Mouse (Mus musculus) kidney, postnatal 10 days (tissue): ENCODE data around the gene Unc50.

Source experiments
- DNase-seq: peaks from one replicate; pipeline ENCODE4 v3.0.0; 2021; ENCODE audit warnings: mixed read lengths

The Unc50 gene

DNA sequence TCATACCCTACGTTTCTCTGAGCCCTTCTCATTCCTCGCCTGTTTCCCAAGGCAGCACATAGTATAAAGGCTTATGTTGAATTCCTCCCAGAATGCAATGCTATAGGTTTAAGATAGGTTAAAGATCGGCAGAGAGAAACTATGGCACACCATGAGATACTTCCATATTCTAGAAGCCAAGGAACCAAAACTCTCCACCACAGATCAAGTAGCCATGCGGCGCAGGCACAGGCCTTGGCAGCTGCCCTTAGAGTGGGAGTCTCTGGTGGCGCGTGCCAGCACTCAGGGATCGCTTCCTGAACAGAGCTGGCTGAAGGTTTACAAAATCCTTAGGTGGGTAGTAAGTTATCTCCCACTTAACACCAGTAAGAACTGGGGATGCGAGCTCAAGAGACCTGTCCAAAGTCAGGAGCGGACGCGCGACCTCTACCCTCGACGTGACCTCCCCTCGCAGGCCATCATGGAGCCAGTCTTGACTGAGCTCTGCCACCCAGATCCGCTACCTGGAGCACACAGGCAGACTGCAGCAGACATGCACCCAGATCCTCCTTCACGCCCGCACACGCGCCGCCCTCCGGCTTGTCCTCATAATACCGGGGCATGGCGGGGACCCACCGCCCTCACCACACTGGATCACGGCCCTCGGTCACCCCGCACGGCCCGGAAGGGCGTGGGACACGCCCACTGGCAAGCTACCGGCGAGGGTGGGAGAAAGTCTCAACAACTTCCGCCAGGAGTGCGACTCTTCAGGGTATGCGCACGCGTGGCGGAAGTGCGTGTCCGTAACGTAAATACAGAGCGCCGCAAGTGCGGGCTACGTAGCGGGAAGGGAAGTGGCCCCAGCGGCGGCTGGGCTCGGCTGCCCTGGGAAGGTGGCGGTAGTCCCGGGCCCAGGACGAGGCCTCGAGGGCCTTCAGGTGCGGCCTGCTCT lies at the start of gene Unc50, which contains the start of gene Coa5:
Unc50 (plus strand) TSS at position 774 of the 931 bp plus-strand sequence.
Coa5 (minus strand) TSS at position 738 of the 931 bp plus-strand sequence.
- peak; percentile 97 for DNase-seq

DNA sequence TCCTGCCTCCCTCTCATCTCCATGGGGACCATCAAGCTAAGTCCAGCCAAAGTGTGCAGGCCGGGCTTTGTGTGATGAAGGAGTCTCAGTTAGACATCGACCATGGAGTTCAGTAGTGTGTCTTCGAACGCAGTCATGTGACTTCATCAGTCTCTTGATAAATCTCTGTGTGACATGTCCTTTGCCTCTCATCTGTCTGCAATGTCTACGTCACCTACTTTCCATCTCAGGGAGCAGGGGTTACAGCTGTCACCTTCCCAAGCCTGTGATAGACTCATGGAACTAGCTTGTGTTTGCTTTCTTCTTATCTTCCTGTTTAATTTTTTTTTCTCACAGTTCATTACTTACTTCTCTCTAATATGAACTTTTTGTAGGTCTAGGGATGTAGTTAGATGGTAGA lies 49.0 kb upstream of the Unc50 start:
- no peak for DNase-seq

DNA sequence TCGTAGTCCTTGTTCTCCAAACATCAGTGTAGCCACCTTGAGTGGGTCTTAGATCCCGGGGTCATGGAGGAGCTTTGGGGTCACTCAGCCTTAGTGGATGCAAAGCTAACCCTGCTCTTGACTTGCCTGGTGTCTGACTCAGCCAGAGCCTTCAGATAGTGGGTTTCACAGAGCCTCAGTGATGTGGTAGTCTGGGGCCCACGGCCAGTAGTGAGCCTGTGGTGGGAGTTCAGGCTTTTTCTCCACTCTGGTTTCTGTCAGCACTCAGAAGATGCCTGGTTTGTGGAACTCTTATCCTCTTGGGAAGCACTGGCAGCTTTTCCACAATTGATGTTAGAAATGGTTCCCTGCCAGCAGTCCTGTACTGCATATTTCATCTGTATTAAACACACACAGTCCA lies 45.6 kb upstream of the Unc50 start:
- DNase-seq: no peak

DNA sequence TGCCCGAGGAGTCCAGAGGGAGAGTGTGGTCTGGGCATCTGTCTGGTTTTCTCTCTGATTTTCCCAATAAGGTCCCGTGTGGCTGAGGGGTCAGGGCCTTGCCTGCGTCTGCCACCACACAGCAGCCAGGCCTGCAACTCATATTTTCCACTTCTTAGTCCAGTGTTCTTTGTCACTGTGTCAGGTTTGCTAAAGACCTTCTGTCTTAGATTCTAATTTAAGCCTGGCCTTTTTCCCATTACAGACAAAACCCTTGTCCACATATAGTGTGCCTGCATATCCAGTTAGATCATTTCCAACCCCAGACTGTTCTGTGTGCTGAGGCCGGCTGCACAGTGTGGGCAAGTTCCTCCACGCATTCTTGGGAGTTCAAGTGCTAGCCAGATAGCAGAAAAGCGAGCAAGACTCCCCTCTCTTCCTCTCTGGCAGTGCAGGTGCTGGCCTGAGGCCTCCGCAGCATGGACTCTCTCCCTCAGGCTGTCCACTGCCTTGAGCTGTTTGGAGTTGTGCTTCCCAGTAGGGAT lies 43.4 kb upstream of the Unc50 start:
- DNase-seq: no peak

DNA sequence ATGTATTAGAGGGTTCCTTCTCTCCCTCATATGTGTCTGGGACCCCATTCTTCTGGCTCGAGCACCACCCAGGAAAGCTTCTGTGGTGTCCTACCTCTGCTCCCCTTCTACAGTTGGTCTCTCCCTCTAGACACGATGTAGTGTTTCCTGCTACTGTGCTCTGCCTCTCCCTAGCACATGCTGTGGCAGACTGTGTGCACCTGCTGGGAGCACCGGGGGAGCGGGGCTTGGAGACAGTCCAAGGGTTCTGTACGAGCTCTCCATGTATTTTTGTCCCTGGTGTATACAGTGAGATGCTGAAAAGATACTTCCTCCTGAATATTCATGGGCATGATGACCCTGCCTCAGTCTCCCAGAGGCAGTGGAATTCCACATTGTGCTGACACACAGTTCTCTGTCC lies 36.8 kb upstream of the Unc50 start:
- DNase-seq: no peak

DNA sequence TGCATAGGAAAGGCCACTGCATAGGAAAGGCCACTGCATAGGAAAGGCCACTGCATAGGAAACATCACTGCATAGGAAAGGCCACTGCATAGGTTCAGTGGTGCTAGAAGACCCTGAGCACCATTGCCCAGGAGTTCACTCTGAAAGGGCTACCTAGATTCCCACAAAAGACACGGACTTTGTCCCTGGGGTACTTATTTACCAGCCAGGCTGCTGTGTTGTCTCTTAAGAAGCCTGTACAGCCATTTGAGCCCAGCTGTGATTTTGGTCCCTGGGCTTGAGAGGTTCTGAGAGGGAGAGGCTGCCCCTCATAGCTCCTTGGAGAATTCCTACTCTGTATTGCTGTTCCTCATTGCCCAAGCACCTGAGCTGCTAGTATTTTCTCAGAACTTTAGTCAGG lies 33.5 kb upstream of the Unc50 start:
- DNase-seq: peak; percentile 32

DNA sequence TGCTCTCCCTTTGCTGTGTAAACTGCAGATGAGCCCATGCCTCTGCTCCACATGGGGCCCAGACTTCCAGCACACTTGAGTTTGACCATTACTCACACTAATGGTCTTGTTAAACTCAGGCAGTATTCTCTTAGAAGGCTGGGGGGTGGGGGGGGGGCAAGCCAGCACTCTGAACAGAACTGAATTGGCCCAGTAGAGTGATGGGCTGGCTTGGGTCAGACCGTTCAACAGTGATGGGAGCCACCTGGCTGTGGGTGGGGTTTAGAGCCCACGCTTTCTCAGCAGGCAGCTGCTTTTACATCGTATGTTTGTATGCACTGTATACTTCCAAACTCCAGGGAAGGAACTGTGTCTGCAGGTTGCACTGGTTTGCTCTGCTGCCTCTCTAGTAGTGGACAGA lies 31.0 kb upstream of the Unc50 start:
- DNase-seq: peak; percentile 58

DNA sequence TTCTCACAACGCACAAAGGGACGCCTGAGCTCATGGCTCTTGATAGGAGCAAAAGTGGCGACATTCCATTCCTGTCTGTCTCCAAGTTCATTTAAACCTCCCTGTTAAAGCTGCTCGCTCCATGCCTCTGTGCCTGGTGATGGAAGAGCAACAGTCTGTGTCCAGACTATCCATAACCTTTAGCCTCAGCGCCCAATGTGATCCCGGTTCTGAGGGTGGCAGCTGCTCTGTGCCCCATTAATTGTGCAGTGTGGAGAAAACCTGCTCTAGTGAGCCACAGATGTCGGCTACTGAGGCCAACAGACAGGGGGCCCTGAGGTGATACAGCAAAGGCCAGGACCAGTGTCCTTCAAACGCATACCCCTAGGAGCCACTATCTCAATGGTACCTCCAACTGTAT lies 30.2 kb upstream of the Unc50 start:
- no peak for DNase-seq

DNA sequence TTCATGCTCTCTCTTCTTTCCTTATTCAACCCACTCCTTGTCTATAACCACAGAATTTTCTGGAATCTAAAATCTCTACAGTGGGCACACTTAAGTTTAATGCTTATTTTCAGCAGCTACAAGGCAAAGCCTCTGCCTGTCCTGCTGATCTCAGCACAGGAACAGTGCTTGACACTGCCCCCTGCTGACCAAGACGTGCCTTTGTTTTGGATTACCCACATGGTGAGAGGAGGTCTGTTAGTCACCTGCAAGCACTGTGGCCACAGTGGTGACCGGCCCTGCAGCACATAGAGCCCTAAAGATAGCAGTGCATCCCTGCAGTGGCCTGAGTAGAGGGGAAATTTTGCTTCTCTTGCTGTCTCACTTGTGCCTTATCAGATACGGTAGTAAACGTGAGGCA lies 28.3 kb upstream of the Unc50 start:
- DNase-seq: peak; percentile 73

DNA sequence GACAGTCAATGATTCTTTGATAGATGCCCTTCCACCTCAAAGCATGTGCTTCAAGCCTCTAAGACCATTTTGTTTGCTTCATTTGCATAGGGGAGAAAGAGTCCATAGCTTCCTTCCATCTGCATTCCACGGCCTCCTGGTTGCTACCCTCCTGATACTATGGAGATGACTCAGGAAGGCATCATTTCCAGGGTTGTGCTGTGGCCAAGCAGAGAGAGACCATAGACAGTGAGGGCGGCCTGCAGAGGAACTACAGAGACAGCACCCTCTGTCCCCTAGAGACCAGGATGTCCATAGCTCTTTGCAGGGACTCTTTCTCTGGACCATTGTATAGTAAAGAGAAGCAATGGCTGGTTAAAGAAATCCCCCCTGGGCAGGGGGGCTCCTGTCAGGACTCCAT lies 24.8 kb upstream of the Unc50 start:
- DNase-seq: no peak

DNA sequence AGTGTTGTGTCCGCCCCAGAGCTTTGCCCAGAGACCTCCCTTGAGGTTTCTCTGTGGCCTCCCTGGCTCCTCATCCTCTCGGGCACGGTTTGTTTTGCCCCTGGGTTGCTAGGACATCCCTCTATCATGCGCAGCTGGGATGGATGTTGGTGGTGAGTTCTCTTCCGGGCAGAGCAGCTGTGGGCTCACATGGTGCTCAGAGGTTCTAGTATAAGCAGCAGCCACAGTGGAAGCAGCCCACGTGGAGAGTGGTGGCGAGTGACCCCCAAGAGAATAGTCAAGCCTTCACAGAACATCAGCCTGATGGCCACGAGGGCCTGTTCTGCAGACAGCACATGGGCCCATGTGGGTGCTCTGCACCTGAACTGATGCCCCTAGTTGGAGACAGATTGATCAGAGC lies 22.7 kb upstream of the Unc50 start:
- no peak for DNase-seq

DNA sequence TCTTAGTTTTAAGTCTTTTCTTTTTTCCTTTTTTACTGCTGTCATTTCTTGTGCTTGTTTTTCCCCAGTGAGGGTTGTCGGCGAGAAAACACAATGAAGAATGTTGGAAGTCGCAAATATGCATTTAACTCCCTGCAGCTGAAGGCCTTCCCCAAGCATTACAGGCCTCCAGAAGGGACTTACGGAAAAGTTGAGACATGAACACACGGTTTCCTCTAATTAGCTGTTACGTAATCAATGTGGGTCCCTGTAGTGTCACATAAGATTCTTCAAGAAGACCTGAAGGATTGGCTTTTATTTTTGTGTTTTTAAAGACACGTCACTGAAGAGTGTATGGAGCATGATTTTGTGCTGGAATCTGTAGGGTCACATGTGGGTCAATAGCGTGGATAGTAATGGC lies 21.9 kb upstream of the Unc50 start:
- no peak for DNase-seq

DNA sequence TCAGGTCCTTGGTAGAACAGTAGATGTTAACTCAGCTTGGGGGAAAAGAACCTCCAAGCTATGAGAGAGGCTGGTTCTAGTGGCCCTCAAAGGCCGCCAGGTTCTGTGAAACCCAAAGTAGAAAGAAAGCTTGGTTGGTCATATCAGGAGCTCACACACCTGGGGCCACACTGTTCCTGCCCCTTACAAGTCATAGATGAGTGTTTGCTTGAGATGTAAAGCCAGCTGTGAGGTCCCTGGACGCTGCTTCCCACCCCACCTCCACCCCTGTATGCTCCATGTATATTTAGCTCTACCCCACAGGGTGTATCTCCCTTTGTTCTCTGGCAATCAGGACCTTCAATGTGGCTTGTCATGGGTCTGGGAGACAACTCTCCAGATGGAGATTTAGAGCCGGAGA lies 21.3 kb upstream of the Unc50 start:
- no peak for DNase-seq

DNA sequence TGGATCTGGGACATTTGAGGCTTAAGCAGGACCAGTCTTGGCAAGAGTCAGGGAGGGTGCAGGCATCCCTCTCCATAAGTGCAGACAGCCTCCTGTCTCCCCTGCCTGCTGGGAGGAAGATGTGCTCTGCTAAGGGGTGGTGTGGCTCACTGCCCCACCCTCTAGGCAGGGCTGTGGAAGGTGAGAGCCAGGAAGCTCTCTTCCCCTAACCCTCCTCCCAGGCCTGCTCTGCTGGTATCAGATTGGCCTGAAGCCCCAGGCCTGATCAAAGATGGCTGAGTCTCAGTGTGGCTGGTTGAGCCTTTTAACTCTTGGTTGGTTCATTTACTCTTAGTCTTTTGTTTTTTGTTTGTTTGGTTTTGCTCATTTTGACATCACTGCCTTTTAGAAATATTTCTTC lies 20.3 kb upstream of the Unc50 start:
- no peak for DNase-seq

DNA sequence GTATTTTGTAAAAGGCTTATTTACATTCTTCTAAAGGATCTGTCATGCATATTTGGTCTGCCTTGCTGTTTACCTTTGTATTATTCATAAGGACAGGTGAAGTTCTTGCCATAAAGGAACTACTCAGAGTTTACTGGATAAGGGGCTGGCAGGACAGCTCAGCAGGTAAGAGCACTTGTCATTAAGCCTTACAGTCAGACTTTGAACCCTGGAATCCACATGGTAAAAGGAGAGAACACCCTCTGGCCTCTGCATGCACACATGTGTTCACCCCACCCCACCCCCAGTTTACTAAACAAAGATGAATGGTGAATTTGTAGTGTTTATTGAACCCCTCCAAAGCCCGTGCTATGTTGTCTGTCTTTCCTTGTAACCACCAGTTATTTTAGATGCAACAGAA lies 14.5 kb upstream of the Unc50 start:
- DNase-seq: no peak

DNA sequence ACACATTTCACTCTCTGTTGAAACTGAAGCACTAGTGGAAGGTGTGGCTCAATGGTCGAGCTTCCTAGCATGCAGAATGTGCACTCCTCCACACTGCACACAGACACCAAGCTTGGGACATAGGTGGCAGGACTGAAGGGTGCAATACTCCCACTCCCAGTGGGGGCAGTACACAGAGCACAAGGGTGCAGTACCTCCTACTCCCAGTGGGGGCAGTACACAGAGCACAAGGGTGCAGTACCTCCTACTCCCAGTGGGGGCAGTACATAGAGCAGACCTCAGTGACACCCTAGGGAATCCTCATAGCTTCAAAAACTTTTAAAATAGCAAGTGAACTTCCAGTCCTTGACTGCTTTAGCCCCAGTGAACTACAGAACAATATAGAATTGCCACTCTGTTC lies 10.5 kb upstream of the Unc50 start:
- peak; percentile 45 for DNase-seq

DNA sequence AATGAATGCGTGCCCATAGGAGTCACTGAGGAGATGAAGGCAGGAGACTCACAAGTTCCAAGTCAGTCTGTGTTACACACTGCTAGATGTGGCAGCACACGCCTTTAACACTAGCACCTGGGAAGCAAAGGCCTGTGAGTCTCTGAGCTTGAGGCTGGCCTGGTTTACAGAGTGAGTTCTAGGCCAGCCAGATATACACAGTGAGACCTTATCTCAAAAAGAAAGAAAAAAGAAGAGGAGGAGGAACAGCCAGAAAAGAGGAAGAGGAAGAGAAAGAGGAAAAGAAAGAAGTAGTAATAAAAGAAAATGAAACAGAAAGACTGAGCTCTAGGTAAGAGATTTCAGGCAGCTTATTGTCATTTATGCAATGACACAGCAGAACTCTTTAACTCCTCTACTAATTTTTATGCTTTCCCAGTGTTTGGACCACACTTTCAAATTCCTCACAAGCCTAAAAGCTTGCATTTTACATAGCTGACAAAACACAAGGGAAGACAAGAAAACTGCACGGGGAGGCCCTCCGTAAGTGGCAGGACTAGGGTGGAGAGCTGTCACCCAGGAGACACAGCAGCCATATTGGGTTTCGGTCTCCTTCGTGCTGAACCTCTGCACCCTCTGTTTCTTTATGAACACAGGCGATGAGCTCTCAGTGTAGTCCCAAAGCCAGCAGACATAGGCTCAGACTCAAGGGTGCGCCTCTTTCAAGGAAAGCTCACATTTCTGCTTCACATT lies 2.6 kb upstream of the Unc50 start:
- no peak for DNase-seq

DNA sequence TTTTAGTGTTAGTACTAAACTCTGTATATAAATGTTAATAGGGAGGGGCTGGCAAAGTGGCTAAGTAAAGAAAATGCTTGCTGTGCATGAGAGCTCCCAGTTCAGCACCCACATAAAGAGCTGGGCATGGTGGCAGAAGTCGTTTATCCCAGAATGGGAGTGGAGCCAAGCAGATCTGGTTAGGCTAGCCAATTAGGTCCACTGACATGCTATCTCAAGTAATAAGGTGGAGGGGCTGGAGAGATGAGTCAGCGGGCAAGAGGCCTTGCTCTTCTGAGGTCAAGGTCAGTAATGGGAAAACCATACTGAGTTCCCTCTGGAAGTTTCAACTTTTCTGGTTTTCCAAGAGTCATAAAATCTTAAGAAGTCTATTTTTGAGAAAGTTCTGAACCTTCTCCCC lies 1.0 kb upstream of the Unc50 start:
- no peak for DNase-seq

DNA sequence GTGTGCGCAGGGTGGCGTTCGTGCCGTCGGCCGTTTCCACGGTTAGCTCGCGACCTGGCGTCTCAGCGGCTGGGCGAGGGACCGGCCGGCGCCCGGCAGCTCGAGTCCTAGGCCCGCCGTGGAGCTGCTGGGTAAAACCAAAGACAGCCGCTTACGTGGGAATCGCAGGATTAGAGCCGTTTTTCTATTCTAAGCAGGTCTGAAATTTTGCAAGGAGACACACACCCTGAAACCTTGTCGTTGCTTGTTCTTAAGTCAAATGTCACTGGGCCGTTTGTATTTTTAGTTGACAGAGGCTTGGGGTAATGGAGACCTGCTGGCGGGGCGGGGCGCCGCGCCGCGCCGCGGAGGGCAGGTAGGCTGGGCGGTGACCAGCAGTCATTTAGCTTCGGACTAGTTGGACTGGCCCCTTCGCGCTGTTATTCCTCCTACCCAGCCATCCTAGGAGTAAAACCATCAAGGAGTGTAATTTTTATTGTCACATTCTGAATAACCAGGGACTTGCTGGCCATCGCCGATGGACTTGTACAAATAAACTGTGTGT lies 430 bp downstream of the Unc50 start:
- peak; percentile 47 for DNase-seq

DNA sequence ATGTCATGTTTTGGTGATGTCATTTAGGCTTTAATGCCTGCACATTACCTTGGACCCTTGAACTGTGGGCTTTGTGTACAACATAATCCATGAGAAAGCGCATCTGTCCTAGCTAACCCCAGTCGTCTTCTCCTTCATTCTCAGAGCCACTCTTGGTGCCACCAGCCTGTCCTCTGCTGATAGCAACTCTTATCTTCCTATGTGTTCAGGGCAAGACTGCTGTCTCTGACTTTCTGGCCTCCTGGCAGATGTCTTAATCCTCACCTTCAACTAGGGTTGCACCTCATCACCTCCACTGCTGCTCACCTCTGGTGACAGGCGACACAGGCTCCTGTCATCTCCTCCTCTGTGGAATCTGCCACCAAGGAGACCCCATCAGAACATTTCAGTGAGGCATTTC lies 6.5 kb downstream of the Unc50 start:
- no peak for DNase-seq

DNA sequence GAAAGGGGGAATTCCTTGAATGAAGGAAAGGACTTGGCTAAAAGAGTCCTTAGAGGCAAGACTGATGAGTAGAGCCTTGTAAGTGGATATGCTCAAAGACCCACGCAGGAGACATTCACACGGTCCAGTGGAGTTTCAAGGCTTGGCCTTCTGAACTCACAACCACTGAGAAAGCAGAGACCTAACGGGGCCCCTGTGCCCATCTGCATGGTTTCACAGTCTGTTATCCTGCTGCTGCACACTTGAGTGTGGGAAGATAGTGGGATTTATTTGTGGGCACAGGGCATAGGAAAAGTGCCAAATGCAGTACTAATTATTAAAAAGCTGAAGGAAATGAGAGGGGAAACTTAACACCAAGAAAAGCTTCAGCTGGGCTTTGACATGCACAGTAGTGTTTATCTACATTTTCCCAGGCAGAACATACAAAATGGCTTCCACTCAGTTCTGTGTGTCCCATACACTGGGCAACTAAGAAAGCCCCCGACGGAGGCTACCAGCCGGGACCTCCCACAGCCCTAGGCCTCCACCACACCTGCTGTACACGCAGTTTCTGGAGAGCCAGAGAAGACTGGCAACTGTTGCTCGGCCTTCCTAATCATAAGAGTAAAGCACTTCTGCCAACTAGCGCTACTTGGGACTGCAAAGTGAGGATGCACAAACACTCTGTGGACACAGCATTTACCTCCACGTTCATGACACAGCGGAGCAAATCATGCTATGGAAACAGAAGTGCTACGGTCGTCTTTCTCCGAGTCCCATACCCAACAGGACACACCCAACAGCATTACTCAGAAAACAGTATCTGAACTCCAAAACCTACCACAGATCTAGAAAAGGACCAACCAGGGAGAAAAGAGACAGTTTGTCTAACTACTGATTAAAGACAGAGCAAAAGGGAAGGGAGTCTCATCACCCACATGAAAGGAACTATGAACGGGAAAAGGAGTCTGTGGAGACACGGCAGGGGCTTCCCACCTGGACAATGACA lies 13.2 kb downstream of the Unc50 start:
- no peak for DNase-seq

DNA sequence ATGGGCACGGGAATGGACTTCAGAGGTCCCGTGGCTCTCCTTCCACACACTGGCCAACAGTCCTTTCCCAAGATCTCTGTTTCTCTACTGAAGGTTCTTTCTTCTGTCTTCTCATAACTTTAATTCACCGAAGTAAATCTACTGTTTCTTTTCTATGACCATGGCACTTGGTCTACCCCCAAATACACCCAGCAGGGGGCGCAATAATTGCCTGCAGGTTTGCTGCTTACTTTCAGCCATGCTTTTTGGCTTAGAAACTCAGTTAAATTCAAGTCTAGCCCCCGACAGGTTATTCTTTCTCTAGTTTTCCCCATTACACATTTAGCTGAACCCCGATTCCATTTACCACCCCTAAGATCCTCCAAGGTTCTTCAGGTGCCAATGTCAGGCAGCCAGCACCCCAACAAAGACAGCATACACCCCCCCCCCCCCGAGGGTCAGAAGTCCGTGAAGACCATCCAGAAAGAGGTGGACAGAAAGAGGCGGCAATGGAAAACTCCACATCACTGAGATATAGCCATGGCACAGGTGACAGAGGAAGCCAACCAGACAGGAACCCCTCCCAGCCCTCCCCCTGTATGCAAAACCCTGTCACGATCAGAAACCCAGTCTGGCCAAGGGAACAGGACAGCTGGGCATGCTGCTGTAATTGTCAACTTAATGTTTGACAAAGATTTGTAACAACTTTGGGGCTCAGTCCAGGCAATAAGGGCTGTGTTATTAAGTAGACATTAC lies 18.6 kb downstream of the Unc50 start:
- DNase-seq: peak; percentile 78
